Mouse (Mus musculus) activated CD4-positive, CD25-positive, alpha-beta regulatory T cell, adult 9 weeks (primary cell): ENCODE measurements around the gene Nmnat1. TPM values are rescaled to one million over a fixed set of nuclear protein-coding genes. Genes with fewer than 3 reads are reported as not detected.

Experiments
- polyA plus RNA-seq: library from polyadenylated mRNA; unstranded; fragments of 100-300 nt; shearing (Covaris generic); gene quantifications from one replicate; pipeline ENCODE4 v1.2.1, GENCODE M21; 2017

Gene Nmnat1
- polyA plus RNA-seq = 12.1 TPM

DNA sequence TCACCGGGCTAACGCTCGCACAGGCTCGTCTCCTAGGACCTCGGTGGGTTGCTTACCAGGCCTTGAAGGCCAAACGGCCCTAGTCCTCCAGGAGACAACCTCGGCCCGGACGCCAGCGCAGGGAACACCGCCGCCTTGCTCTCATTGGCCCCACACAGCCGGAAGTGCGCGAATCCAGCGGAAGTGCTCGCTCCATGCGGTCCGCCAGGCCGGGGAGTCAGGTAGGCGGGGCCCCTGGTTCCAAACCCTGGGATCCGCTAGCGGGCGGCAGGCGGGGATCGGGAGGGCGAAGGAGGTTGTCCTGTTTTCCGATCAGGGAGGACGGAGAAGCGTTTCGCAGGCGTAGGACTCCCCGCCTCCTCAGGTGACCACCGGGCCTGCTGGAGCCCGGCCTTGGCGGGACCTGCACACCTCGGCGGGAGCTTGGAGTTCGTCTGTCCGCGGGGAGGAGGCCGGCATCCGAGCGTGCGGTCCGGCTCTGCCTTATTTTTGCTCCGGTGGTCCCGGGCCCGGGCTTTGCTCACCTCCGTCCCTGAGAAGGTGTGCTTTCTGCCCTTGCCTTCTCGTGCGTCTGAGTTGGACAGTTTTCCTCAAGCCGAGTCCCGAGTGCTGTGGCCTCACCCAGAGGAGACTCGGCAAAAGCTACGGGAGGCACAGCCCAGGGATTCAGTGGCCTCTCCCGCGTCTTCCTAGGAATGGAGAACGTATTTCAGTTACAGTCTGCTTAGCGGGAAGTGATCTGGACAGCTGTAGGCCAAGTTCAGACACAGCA is at the start of gene Nmnat1, which contains the start of gene Lzic:
TSS of gene Nmnat1 (minus strand) at position 150 of the 772 bp plus-strand sequence.
TSS of gene Lzic (plus strand) at position 177 of the 772 bp plus-strand sequence.

GRCm38 (mm10) chr4:149517868-149518340 is 32.9 kb upstream of the Nmnat1 start, which contains the start of gene Ctnnbip1:
Ctnnbip1 (plus strand) TSS chr4:149518236.

DNA sequence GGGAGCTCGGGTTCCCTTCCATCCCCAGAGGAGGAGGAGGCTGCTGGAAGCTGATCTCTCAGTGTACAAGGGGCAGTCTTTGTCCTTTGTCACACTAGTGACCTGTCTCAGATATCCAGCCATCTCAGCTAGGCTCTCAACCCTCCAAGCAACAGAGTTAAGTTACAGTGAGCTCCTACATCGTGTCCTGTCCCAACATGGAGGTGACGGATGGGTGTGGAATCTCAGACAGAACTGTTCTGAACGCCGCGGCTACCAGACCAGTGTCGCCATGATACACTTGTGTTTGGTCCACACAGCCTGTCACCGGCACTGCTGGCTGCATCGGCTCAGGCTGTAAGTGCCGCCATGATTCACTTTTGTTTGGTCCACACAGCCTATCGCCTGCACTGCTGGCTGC is 7.9 kb downstream of the Nmnat1 start, which contains the start of gene Tmem274:
TSS of gene Tmem274 (plus strand) at position 301 of the 400 bp plus-strand sequence.

GRCm38 (mm10) chr4:149454879-149455278 is 30.1 kb downstream of the Nmnat1 start, which contains the start of gene Rbp7:
Rbp7 (minus strand) TSS chr4:149454978.

DNA sequence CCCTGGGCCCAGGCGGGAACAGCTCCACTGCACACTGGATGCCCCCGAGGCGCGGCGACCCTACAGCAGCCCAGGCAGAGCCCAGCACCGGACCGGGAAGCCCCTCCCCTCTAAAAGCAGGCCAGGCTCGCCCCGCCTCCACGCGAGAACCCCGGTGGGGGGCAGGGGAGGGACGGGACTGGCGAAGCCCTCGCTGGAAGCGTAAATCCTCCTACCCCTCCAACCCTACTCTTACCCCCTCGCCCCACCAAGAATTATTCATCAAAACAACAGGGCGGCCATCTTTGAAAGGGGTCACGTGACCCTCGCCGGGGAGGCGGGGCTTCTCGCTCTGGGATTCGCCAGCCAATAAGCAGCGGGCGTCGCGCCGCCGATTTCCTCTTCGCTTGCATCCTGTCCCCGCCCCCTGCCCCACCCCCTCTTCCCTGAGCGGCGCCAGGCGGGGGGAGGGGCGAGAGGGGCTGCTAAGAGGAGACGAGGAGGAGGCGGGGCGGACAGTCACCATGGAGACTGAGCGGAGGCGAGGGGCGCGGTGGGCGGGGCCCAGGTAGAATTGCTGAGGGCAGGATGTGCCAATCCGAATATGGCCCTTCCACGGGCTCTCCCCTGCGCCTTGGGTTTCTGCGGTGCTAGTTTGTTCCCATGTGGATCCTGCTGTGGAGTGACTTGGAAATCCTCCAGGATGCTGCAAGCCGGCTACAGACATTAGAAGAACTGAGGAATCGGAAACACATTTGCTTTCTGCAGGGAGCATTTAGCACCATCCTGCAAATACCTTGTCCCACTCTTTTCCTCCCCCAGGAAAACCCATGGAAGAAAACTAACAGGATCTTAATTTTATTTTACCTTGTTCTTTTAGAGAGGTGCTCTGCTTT is 58.4 kb downstream of the Nmnat1 start, which contains the start of gene Ube4b:
TSS of gene Ube4b (minus strand) at position 425 of the 875 bp plus-strand sequence.

Other genes with a start within 250 kb of the Nmnat1 start
- gene Kif1b, start 177.5 kb downstream of the Nmnat1 start, polyA plus RNA-seq = 8.0 TPM
- gene Ube4b, start 58.5 kb downstream of the Nmnat1 start, polyA plus RNA-seq = 30.8 TPM
- not detected for gene Rbp7, start 30.2 kb downstream of the Nmnat1 start, polyA plus RNA-seq
- 0.61 TPM for gene Tmem274, start 7.8 kb downstream of the Nmnat1 start, polyA plus RNA-seq
- gene Lzic, start within 50 bp of the Nmnat1 start, polyA plus RNA-seq = 40.3 TPM
- gene Ctnnbip1, start 33.0 kb upstream of the Nmnat1 start, polyA plus RNA-seq = 0.38 TPM
- 2.9 TPM for gene Clstn1, start 101.3 kb upstream of the Nmnat1 start, polyA plus RNA-seq
- 372 TPM for gene Pik3cd, start 217.4 kb upstream of the Nmnat1 start, polyA plus RNA-seq